Mouse (Mus musculus): ENCODE measurements around the gene Hdhd5.

The Hdhd5 gene

GRCm38 (mm10) chr6:120529123-120529522 is 2.0 kb downstream of the Hdhd5 start:
- DNase-seq, result peak; percentile 58

- no peak for DNase-seq
These were observed 6.3 kb downstream of the Hdhd5 start for GRCm38 (mm10) chr6:120524796-120525195.

GRCm38 (mm10) chr6:120519647-120520046 is 11.5 kb downstream of the Hdhd5 start:
- no peak for DNase-seq

GRCm38 (mm10) chr6:120517311-120517710 is 13.8 kb downstream of the Hdhd5 start:
- DNase-seq, result no peak

GRCm38 (mm10) chr6:120516879-120517278 is 14.2 kb downstream of the Hdhd5 start:
- DNase-seq, result no peak

- DNase-seq, result no peak
These were observed 14.7 kb downstream of the Hdhd5 start for GRCm38 (mm10) chr6:120516422-120516821.

- no peak for DNase-seq
These were observed 19.9 kb downstream of the Hdhd5 start for GRCm38 (mm10) chr6:120511212-120511611.

- no peak for DNase-seq
These were observed 20.7 kb downstream of the Hdhd5 start for GRCm38 (mm10) chr6:120510425-120510824.

- DNase-seq, result no peak
These were observed 21.1 kb downstream of the Hdhd5 start for GRCm38 (mm10) chr6:120509975-120510374.

- DNase-seq, result no peak
These were observed 22.5 kb downstream of the Hdhd5 start for GRCm38 (mm10) chr6:120508645-120509044.

GRCm38 (mm10) chr6:120505531-120505930 is 25.6 kb downstream of the Hdhd5 start:
- no peak for DNase-seq

- DNase-seq, result no peak
These were observed 27.1 kb downstream of the Hdhd5 start for GRCm38 (mm10) chr6:120504051-120504450.

- DNase-seq, result no peak
These were observed 34.6 kb downstream of the Hdhd5 start for GRCm38 (mm10) chr6:120496544-120496943.

- DNase-seq, result peak; percentile 54
These were observed 37.5 kb downstream of the Hdhd5 start, which contains the start of gene Tmem121b for GRCm38 (mm10) chr6:120493374-120494181. Tmem121b (minus strand) TSS chr6:120493807.

GRCm38 (mm10) chr6:120492499-120493373 is 38.4 kb downstream of the Hdhd5 start:
- peak; percentile 36 for DNase-seq

GRCm38 (mm10) chr6:120491862-120492498 is 39.1 kb downstream of the Hdhd5 start:
- no peak for DNase-seq

- DNase-seq, result no peak
These were observed 40.1 kb downstream of the Hdhd5 start for GRCm38 (mm10) chr6:120491064-120491463.

- no peak for DNase-seq
These were observed 41.7 kb downstream of the Hdhd5 start for GRCm38 (mm10) chr6:120489461-120489860.

- no peak for DNase-seq
These were observed 42.5 kb downstream of the Hdhd5 start for GRCm38 (mm10) chr6:120488647-120489046.

- DNase-seq, result peak; percentile 79
These were observed 45.0 kb downstream of the Hdhd5 start for GRCm38 (mm10) chr6:120486051-120486510.

GRCm38 (mm10) chr6:120485038-120485437 is 46.1 kb downstream of the Hdhd5 start:
- no peak for DNase-seq

- peak; percentile 79 for DNase-seq
These were observed 47.9 kb downstream of the Hdhd5 start for GRCm38 (mm10) chr6:120483211-120483626.

GRCm38 (mm10) chr6:120482756-120483155 is 48.4 kb downstream of the Hdhd5 start:
- DNase-seq, result no peak
